Mouse (Mus musculus) spleen, adult 18-20 months (tissue): Measurements from ENCODE around the gene Akap11.

ENCODE experiments used
- DNase-seq, 2 experiments: peaks; one replicate each; pipeline ENCODE4 v3.0.0; 2022; ENCODE audit warnings: mixed read lengths in 2 of 2

The Akap11 gene

DNA sequence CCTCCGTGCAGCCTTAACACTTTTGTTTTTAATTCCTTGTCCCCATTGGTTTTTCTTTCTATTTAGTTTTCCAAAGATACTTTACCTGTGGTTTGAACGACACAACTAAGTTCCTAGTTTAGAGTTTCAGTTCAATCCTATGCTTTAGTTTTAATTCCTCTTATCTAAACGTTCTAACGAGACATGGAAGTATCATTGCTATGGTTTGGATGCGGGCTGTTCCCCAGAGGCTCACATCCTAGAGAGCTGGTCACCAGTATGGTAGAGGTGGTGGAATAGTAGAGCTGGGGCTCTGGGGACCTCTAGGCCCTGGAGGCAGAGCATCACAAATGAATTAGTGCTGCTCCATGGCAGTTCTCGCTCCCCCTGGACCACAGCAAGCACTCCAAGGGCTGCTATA, 9.7 kb downstream of the Akap11 start:
- DNase-seq = no peak

DNA sequence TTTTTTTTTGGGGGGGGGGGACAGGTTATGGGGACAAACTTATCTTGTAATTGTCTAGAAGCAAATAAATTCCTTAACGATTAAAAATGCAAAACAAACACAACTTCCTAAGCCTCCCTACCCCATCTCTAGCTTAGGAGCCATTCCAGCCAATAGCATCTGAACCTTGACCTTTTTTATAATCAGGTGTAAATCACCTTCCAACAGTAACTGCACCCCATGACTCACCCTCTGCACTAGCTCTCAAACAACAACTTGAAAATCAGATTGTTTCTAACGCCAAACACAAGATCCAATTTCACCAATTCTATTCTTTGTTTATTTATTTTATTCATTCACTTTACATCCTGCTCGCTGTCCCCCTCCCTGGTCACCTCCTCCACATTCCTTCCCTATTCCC, 10.1 kb downstream of the Akap11 start:
- DNase-seq = no peak

DNA sequence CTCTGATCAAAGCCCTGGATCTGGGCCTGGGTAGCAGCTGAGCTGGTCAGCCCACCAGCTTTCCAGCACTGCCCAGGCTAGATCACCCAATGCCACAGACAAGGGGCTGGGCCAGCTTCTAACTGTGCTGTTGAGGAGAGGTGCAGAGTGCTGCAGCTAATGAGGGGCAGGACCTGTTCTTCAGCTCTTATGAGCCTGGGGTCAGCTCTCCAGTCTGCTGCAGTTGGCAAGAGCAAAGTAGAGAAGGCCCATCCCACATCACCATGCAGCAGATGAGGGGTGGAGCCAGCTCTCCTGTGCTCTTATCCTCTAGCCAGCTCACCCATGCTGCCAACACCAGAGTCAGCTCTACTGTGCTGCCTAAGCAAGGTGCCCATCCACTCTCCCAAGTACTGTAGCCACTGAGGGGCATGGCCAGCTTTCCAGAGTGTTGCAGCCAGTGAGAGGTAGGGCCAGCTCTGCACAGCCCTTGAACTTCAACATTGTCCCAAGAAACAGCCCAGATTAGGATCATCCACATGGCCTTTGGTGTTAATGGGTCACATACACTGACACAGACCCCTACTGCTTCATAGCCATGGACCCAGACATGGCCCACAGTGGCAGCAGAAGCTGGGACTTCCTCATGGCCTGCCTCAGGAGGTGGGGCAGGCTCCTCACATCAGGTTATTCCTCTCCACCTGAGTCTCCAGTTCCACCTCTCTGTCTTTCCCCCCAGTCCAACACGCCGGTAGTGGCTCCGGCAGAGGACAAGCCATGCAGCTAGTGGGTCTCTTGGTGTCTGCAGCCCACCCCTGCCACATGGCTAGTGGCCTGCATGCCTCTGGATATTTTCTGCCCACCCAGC, 10.8 kb downstream of the Akap11 start:
- no peak for DNase-seq

DNA sequence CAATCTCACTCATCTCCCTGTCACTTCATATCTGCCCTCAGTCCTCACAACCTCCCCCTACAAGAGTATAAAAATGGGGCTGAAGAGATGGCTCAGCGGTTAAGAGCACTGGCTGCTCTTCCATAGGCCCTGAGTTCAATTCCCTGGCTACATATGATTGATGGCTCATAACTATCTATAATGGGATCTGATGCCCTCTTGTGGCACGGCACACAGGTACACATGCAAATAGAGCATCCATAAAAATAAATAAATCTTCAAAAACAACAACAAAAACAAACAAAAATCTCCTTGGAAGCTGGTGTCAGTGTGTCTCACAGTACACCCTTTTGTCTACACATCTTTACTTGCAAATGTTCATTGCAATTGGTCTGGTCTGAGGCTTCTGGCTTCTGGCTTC, 11.5 kb downstream of the Akap11 start:
- DNase-seq = no peak

DNA sequence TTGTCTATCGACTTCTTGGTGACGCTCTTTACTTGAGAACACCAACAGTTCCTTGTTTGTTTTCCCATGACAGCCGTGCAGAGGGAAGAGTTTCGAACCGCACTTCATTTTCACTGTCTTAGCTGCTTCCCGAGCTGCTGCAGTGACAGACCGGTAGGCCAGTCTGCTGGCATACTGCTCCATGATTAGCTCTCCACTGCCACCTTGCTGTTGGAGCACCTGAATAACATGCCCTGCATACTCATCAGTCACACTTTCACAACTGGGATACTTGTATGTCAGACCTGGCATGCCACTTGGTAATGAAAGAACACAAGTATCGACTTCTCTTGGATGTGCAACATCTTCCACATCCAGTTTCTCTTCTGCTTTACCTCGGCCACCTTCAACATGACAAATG, 25.9 kb downstream of the Akap11 start:
- no peak for DNase-seq

DNA sequence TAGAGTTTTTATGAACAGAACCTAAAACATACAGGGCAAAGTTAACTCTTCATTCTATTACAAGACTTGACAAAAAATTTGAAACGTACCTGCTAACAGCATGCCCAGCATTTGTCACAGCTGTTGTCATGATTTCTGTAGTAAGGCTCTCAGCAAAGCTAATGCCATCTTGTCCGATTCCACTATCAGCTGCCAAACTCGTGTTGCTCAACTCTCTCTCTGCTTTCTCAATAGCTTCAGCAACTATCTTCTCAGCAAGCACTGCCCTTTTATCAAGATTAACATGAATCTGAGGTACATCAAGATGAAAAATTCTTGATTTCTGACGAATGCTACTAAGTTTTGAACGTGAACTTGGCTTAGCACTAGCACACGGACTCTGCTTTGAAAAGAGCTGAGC, 26.8 kb downstream of the Akap11 start:
- no peak for DNase-seq

DNA sequence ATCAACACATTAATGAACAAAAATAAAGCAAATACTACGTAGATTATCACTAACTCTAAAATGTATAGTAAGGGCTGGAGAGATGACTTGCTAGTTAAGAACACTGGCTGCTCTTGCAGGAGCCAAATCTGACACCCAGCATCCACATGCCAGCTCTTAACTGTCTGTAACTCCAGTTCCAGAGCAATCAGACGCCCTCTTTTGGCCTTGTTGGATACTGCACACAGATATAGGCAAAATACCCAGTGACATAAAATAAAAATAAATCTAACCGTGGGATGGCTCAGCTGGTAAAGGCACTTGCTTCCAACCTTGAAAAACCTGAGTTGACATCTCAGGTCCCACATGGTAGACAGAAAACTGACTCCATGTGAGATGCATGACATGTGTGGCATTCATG, 36.0 kb downstream of the Akap11 start:
- no peak for DNase-seq

DNA sequence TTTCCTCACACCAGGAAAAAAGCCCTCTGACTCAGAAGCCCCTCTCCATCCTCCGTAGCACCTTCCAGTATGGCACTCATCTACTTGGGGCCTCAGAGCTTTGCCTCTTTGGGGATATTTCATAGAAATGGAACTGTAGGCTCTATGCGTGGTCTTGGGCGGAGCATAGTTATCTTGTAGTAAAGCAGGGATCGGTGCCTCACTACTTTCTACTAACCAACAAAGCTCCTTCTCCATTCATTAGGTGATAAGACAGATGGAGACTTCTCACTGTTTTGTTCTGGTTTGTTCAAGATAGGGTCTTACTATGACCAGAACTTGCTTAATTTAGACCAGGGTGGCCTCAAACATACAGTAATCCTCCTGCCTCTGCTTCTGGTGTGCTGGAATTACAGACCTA, 39.9 kb downstream of the Akap11 start:
- DNase-seq = no peak

DNA sequence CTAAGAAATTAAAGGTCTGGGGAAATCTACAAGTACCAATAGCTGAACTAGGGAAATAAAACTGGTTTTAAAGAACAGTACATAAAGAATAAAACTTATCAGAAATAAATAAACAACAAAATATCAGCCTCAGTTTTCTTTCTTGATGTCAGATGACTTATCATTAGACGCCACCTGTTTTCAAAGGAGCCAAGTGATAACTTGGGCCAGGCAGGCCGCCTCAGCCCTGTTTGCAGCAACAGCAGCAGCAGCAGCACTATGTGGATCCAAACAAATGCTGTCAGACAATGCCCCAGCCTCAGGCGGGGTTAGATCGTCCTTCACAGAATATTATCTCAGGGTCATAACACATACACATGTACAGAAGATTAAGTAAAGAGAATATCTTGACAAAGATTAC, 41.4 kb downstream of the Akap11 start:
- DNase-seq = no peak

DNA sequence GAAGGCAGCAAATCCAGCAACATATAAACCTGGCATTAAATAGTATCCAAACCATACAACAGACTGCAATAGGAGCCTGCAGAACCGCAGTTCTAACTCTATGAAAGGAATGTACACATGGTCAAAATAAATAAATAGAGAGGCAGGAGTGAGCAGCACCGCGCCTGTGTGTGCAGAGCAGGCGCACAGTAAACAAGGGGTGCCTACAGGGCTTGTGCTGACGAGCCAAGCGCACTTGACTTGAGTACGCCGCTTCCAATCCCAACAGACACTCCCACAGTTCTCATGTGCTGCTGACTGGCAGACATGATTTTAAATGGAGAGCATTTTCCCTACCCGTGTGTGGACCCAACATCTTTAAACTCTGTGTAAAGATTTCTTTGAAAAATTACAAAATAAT, 44.0 kb downstream of the Akap11 start:
- DNase-seq = no peak

DNA sequence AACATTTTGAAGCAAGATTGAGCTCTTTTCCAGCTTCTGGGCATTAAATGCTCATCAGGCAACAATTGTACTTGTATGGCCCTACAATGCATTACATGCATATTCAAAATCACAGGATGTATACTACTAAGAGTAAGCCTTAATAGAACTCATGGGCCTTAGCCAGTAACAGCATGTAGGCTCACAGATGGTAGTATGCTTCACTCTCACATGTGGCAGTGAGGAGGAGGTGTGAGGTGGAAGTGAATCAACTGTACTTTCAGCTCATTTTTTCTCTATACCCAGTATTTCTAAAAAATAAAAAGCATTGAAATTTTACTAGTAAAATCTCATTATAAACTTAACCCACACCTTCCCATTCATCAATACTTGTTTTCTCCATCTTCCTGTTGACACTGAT, 45.2 kb downstream of the Akap11 start:
- DNase-seq = no peak

DNA sequence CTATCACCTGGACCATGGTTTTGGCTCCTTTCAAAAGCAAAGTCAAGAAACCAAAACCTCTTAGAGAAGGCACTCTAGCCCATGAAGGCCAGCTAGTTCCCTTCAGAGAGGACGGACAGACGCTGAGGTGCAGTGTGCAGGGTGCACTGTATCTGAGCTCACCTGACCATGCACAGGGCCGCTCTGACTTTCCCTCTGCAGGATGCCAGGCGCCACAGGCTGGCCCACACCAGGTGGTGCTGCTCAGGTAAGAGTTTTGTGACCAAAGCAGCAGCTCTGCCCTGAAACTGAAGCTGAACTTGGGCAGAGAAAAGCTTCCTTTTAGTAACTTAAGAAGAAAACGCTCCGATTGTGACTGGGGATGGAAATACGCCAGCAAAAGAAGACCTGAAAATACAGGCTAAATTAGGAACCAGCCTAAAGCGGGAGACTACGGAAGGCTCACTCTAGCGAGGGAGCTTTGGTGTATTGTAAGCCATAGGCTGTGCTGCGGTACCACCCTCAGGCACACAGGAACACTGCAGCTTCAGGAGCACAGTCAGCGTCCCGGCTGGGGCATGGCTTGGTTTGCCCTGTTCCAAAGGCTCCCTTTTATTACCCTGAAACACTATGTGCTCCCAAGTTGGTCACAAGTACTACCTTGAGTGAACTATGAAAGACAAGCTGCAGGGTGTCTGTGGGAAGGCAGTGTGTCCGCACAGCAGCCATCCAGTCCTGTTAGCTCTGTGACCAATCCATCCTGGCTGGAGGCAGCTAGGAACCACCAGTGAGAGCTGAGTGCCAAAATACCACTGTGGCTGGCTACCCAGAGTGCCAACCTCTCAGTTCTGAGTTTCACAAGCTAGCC, 54.0 kb downstream of the Akap11 start:
- DNase-seq = peak in 1 of 2 experiments; percentile 25

DNA sequence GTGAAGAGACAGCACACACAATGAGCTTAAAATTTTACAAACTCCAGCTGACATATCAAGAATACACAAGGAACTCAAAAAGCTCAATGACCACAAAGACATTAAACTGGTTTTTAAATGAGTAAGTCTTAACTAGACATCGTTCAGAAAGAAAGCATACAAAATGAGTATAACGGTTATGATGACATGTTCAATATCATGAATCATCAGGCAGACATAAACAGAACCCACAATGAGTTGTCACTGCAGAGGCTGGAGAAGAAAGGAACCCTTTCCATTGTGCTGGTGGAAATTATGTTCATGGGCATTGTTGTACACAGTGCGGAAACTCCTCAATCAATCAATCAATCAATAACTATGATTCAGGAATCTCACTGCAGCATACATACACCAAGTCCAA, 62.5 kb downstream of the Akap11 start:
- no peak for DNase-seq

DNA sequence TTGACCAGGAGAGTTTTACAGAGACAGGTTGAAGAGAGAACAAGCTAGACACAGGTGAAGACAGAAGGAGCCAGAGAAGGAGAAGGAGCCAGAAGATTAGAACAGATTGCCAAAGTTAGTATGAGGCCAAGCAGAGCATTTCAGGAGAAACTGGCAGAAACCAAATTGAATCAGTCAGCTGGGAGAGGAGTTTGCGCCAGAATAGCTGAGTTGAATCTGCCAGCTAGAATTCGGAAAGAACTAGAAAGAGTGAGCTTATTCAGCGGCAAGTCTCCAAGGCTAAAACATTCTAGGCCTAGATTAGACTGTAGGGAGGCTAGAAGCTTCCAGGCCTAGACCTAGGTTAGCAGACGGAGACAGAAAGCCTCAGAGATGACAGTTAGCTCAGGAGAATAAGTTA, 65.9 kb downstream of the Akap11 start:
- no peak for DNase-seq

DNA sequence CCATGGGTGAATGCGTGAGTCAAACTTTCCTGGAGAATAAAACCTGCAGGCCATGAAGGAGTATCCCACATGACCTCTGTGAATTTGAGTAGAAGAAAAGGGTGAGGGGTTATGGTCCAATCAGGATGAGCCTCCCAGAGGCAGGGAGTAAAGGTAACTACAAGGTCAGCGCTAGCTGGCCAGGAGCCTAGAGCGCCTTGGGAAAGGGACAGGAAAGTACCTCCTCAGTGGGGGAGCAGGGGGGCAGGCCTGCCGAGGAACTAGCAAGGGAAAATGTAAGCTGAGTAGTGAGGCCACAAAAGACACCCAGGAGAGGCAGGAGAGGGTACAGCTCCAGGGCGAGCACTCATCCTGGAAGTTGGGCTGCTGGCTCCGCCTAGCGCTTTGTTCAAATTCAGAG, 67.6 kb downstream of the Akap11 start:
- no peak for DNase-seq

DNA sequence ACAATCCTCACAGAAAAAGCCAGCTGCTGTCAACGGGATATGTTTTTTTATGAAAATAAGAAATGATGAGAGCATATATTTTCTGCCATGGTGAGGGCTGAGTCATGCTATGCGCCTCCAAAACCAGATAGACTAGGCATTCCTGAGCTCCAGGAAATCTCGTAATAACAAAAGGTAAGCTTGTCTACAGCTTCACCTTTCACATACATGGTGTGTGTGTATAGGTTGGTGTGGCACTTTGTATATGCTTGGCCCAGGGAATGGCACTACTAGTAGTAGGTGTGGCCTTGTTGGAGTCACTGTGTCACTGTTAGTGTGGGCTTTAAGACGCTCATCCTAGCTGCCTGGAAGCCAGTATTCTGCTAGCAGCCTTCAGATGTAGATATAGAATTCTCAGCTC, 68.6 kb downstream of the Akap11 start:
- no peak for DNase-seq

DNA sequence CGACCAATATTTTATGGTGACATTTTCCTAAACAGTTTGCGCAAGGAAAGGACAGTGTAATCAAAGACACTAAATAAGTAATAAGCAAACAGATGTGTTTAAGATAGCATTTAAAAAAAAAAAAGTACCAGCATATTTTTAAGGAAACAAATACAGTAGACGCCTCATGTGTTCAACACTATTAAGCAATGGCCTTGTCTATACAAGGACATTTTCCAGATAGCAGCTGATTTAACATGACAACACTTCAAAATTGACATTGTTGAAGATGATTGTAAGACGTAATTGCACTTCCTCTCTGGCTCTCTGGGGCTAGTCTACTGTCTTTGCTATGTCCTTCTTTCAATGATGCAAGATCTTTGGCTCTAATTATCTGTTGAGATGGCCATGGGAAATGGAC, 72.3 kb downstream of the Akap11 start:
- no peak for DNase-seq

DNA sequence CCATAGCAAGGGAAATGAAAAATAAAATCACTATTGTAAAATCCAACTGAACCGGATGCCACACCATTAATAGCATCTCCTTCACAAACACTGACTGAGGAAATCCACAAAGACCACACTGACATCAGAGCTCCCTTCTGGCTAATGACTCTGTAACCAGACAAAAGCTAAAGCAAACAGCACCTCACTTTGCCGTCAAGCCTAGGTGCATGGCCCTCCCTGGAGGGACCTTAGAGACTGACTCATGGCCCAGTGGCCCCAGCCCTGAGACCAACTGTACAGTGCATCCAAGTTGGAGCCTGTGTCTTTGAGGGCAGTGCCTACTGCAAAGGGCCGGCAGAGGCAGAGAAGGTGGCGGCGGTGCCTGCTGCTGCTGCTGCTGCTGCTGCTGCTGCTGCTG, 77.5 kb downstream of the Akap11 start:
- DNase-seq = no peak

DNA sequence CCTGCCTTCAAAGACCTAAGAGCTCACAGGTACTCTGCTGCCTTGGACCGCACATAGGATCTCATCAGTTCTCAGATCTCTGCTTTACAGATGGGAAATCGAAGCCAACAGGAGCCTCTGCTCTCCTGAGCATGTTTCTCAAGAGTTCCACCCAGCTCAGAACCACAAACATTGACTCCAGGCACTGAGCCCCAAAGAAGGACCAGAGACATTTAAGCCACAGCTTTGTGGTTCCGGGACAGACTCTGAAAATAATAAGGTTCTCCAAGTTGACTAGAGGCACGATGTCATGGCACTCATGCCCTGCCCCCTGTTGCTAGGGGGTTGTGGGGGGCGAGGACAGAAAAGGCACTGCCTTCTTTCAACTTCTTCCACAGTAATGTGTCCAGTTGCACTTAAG, 77.9 kb downstream of the Akap11 start:
- no peak for DNase-seq

DNA sequence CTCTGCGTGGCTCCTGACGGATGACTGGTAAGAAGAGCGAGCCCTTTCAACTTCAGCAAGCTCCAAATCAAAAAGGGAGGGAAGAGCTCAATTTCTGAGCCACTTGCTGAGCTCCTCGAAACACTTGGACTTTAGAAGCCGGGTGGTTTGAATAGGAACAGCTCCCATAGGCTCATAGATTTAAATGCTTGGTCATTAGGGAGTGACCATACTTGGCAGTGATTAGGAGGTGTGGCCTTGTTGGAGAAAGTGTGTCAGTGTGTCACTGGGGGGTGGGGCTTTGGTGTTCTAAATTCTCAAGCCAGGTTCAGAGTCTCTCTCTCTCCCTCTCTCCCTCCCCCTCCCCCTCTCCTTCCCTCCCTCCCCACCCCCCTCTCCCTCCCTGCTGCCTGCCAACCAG, 81.6 kb downstream of the Akap11 start:
- no peak for DNase-seq

DNA sequence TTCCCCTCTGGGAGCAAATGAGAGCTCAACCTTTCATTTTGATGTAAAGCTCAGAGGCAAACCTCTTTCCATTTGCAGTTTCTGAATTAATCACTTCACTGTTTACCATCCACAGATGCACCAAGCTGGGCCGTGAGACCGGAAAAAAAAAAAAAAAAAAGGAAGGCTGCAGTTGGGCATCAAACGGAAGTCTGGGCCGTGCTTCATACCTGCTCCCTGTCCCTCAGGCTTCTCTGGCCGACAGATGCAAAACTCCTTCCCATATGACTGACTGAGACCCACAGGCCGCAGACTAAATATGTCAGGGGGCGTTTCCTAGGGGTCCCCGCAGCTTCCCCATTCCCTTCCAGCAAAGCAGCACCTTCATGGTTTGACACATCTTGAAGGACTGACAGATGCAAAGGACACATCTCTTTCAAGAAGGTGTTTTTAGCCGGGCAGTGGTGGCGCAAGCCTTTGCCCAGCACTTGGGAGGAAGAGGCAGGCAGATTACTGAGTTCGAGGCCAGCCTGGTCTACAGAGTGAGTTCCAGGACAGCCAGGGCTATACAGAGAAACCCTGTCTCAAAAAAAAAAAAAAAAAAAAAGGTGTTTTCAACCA, 87.7 kb downstream of the Akap11 start:
- no peak for DNase-seq

DNA sequence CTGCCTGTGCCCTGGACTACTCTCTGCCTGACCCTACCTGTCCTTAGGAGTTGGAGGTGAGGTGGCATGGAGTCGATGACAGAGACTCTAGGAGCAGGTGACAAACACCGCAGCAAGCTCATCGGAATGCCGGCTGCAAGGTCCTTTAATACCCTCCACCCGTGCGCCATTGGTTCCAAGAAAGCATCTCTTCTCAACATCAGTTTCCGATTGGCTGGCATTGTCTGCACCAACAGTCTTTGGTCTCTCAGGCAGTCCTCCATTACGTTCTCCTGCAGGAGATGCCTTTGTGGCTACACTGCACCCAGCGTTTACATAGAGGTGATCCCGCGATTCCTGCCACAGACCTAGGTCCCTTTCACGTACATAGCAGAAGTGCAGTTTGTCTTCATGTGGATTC, 88.6 kb downstream of the Akap11 start:
- DNase-seq = no peak

DNA sequence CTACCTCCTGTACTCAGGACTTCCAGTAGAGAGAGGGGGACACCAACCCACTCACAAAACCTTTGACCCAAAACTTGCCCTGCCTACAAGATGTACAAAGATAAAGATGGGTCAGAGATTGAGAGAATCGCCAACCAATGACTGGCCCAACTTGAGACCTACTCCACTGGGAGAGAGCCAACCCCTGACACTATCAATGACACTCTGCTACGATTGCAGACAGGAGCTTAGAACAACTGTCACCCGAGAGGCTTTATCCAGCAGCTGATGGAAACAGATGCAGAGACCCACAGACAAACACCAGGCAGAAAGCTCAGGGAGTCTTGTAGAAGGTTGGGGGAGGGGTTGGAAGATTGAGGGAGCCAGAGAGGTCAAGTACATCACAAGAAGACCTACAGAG, 89.1 kb downstream of the Akap11 start:
- DNase-seq = no peak
